ENCODE assay signal across 26 mouse cellular contexts in the genomic region with DNA sequence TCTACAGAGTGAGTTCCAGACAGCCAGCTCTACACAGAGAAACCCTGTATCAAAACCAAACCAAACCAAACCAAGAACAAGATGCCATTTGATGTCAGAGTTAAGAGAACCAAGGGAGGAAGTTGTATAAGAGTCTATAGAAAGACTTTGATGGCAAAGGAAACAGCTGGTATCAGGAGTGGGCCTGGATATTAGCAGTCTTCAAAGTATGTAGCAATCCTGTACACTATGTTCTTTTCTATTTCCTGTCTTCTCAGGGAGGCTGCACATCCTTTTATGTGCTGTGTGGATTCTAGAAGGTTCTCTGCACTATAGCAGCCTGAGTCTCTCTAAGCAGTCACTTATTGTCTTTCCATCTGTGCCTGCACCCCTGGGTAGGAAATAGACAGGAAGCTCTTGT. TPM values are rescaled to one million over a fixed set of nuclear protein-coding genes. Genes with fewer than 3 reads are reported as not detected.
DNase-seq lines count a peak whose midpoint lies in the region; ATAC-seq and TF ChIP-seq lines count a peak whose summit lies in the region.
"Had no signal": no experiment of that assay in that cellular context is flagged by ENCODE, and none has a peak within 500 bp of the region (broad histone marks: within the 10 kb centered on the region; RNA-seq: fewer than 3 reads in every experiment).

No protein-coding gene starts in this region.

- no peaks in the 10 kb centered on the region for H3K36me3 ChIP-seq in kidney, postnatal 0 days (ENCODE audit: insufficient read depth, low read length)
- no peaks in the 10 kb centered on the region for H3K36me3 ChIP-seq in spleen, adult 2 months (ENCODE audit: control insufficient read depth, insufficient read depth, low read length)
- H3K36me3 ChIP-seq: embryonic facial prominence, embryonic 12.5 days; heart, embryonic 10.5 days had no signal

- no peak overlapping the region for H3K4me3 ChIP-seq in kidney, postnatal 0 days (replicated peaks; ENCODE audit: low read depth, low read length)
- no peak overlapping the region for H3K4me3 ChIP-seq in spleen, adult 2 months (ENCODE audit: extremely low read depth, insufficient read depth, insufficient read length)
- H3K4me3 ChIP-seq: embryonic facial prominence, embryonic 12.5 days; heart, embryonic 10.5 days; hindbrain, embryonic 10.5 days had no signal

- no peak for ATAC-seq in kidney, postnatal 0 days (replicated peaks; ENCODE audit: low FRiP score, low read depth)
- ATAC-seq in activated CD4-positive, CD25-positive, alpha-beta regulatory T cell, adult 4 months: no peak
- ATAC-seq: forebrain, embryonic 16.5 days; Patski had no signal

- TF ChIP-seq CTCF in kidney, postnatal 0 days (IDR thresholded peaks at IDR 0.05; ENCODE audit: low read depth): no peak
- no peak for TF ChIP-seq CTCF in spleen, adult 2 months (IDR thresholded peaks at IDR 0.05; ENCODE audit: extremely low read depth, insufficient read depth, insufficient read length, insufficient replicate concordance)

- DNase-seq in kidney, postnatal 0 days (ENCODE audit: low spot score): peak; percentile 46
- no peak for DNase-seq in kidney, adult 11 months
- no peak for DNase-seq in spleen, adult 2 months (ENCODE audit: low read depth in 1 of 2, low spot score in 2 of 2)
- no peak for DNase-seq in spleen, postnatal 10 days (ENCODE audit: low spot score in 2 of 2)
- DNase-seq in CD4-positive helper T cell, adult 2 months (ENCODE audit: low read depth, low spot score): peak; percentile 80
- peak; percentile 34 for DNase-seq in thymus, postnatal 14 days
- no peak for DNase-seq in layer of hippocampus, adult 9-10 months (ENCODE audit: low spot score)
- DNase-seq: adrenal gland, postnatal 10 days; cerebellum, adult 11-12 months; cerebellum, adult 9-10 months; cerebellum, postnatal 25 days; gastrocnemius, postnatal 10 days; heart, adult 18-20 months; heart, postnatal 14 days had no signal

- peaks cover 3% of the 10 kb centered on the region; the same call in 1 of the 2 replicates for H3K4me1 ChIP-seq in kidney, postnatal 0 days (replicated peaks; ENCODE audit: insufficient read depth, low read length)
- peaks cover 5% of the 10 kb centered on the region for H3K4me1 ChIP-seq in spleen, adult 2 months (ENCODE audit: control insufficient read depth, insufficient read depth, insufficient read length)
- H3K4me1 ChIP-seq: heart, embryonic 10.5 days had no signal

- no peak overlapping the region for H3K9ac ChIP-seq in kidney, postnatal 0 days (ENCODE audit: low read depth, low read length)
- H3K9ac ChIP-seq: embryonic facial prominence, embryonic 12.5 days; hindbrain, embryonic 14.5 days had no signal

- no peak overlapping the region for H3K27ac ChIP-seq in kidney, postnatal 0 days
- H3K27ac ChIP-seq in spleen, adult 2 months (ENCODE audit: insufficient read depth, low read length): 0 out of 2 replicates have a peak overlapping the region, but pooled peaks have one; percentile 21
- H3K27ac ChIP-seq: embryonic facial prominence, embryonic 12.5 days; heart, embryonic 10.5 days; hindbrain, embryonic 10.5 days; hindbrain, embryonic 14.5 days had no signal

- no peaks in the 10 kb centered on the region for H3K9me3 ChIP-seq in kidney, postnatal 0 days (replicated peaks; ENCODE audit: low read length)
- H3K9me3 ChIP-seq: embryonic facial prominence, embryonic 12.5 days; heart, embryonic 10.5 days; hindbrain, embryonic 10.5 days had no signal

- TF ChIP-seq POLR2A in spleen, adult 2 months (IDR thresholded peaks at IDR 0.05; ENCODE audit: low read depth, low read length): no peak

- H3K27me3 ChIP-seq in kidney, postnatal 0 days (ENCODE audit: insufficient read depth, low read length): no peaks in the 10 kb centered on the region
- no peaks in the 10 kb centered on the region for H3K27me3 ChIP-seq in spleen, adult 2 months (ENCODE audit: control insufficient read depth, insufficient read depth, low read length)
- H3K27me3 ChIP-seq: CH12.LX; embryonic facial prominence, embryonic 12.5 days; Patski had no signal

- H3K4me2 ChIP-seq in kidney, postnatal 0 days (ENCODE audit: low read length): no peak overlapping the region
- H3K4me2 ChIP-seq: embryonic facial prominence, embryonic 12.5 days; hindbrain, embryonic 14.5 days had no signal

RNA-seq across cellular contexts. Expression of a gene that starts 4.2 kb away (rescaled TPM):
- 198 and 203 TPM in 2 replicates for polyA plus RNA-seq in kidney, postnatal 0 days (2015; fragmentation: Nextera tagmentation; extraction: Ambion mirVana)
- polyA plus RNA-seq in spleen, adult 2 months (2012; rRNA removed): 167 and 175 TPM in 2 replicates
- 10 to 100 TPM; 39.3 to 43.6 TPM for polyA plus RNA-seq in activated CD4-positive, CD25-positive, alpha-beta regulatory T cell, adult 4 months (2017; shearing (Covaris generic))

RNA-seq across cellular contexts. Expression of a gene that starts 23.9 kb away (rescaled TPM):
- 453 and 480 TPM in 2 replicates for polyA plus RNA-seq in kidney, postnatal 0 days (2015; fragmentation: Nextera tagmentation; extraction: Ambion mirVana)
- 316 and 418 TPM in 2 replicates for polyA plus RNA-seq in spleen, adult 2 months (2012; rRNA removed)
- 100 to 1,000 TPM; 460 to 740 TPM for polyA plus RNA-seq in activated CD4-positive, CD25-positive, alpha-beta regulatory T cell, adult 4 months (2017; shearing (Covaris generic))

RNA-seq across cellular contexts. Expression of a gene that starts 27.1 kb away (rescaled TPM):
- polyA plus RNA-seq in kidney, postnatal 0 days (2015; fragmentation: Nextera tagmentation; extraction: Ambion mirVana): 35.9 and 40.4 TPM in 2 replicates
- 17.5 and 34.9 TPM in 2 replicates for polyA plus RNA-seq in spleen, adult 2 months (2012; rRNA removed)
- 1 to 10 TPM in 1 of 2 experiments, not detected in 1; 1.2 TPM for polyA plus RNA-seq in activated CD4-positive, CD25-positive, alpha-beta regulatory T cell, adult 4 months (2017; shearing (Covaris generic))

RNA-seq across cellular contexts. Expression of a gene that starts 27.9 kb away (rescaled TPM):
- polyA plus RNA-seq in kidney, postnatal 0 days (2015; fragmentation: Nextera tagmentation; extraction: Ambion mirVana): 0.62 and 0.67 TPM in 2 replicates
- polyA plus RNA-seq in spleen, adult 2 months (2012; rRNA removed): 0.16 and 0.23 TPM in 2 replicates
- under 1 TPM in 1 of 2 experiments, not detected in 1; 0.09 TPM for polyA plus RNA-seq in activated CD4-positive, CD25-positive, alpha-beta regulatory T cell, adult 4 months (2017; shearing (Covaris generic))

RNA-seq across cellular contexts. Expression of a gene that starts 33.8 kb away (rescaled TPM):
- 0.70 TPM in 1 of 2 replicates, not detected in the other for polyA plus RNA-seq in kidney, postnatal 0 days (2015; fragmentation: Nextera tagmentation; extraction: Ambion mirVana)
- polyA plus RNA-seq in spleen, adult 2 months (2012; rRNA removed): not detected in 2 replicates
- not detected for polyA plus RNA-seq in activated CD4-positive, CD25-positive, alpha-beta regulatory T cell, adult 4 months (2017; shearing (Covaris generic))
- polyA plus RNA-seq: cortical plate, adult 2 months; embryonic facial prominence, embryonic 12.5 days; forebrain, embryonic 11.5 days; forebrain, embryonic 16.5 days; frontal cortex, adult 2 months; heart, embryonic 14.5 days; hindbrain, embryonic 10.5 days; hindbrain, embryonic 14.5 days had no signal

Comparison
In these comparisons a context has a peak if more than half of its experiments do, and no peak if none do; other contexts are left out.
1. DNase-seq: peak in kidney, postnatal 0 days (single experiment), CD4-positive helper T cell, adult 2 months (single experiment) and thymus, postnatal 14 days (single experiment); none in kidney, adult 11 months (single experiment), spleen, adult 2 months (0 of 2), spleen, postnatal 10 days (0 of 2) and layer of hippocampus, adult 9-10 months (single experiment).